Mouse (Mus musculus) heart, adult 11 months (tissue): ENCODE measurements at regions not wholly inside any gene's neighbourhood (a gene's known extent, or its start where the extent isn't known, plus 50 kb on each side); places are given as distances from the start of the nearest gene placed in this dataset.

Experiments
- DNase-seq: peaks from one replicate; pipeline ENCODE4 v3.0.0; 2022

DNA sequence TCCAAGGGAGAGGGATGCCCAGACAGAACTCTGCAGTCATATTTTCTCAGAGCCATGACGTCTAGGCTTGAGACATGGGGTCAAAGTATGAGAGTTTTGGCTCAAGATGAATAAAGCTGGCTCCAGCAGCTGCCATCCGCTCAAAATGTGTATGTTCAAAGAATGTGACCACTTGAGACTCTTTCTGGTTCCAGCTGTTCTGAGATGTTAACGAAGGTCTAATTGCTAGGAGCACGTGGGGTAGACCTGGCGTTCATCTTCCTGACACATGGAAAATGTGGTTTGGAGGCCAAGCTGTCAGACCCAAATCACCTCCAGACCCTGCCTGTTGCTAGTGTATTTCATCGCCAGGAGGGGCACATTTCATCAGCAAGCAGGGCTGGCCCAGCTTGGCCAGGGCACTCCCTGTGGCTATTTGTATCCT lies 58.9 kb upstream of the Ankrd1 start:
- peak; percentile 94 for DNase-seq

DNA sequence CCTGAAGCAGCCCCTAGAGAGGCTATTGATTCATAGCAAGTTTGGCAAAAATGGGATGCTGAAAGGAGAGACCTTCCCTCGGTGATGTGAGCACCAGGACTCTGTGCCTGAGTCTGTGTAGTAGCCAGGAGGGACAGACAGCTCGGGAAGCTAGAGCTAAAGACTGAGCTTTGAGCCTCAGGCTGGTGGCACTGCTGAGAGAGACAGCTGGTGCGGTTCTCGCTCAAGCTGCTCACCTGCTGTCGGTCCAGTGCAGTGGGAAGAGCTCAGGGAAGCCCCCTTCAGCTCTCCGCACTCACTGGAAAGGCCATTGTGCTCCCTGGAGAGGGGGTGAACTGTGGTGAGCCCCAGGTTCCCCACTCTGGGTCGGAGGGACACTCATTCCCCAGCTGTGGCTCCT lies 60.4 kb upstream of the Ankrd1 start:
- peak; percentile 43 for DNase-seq

DNA sequence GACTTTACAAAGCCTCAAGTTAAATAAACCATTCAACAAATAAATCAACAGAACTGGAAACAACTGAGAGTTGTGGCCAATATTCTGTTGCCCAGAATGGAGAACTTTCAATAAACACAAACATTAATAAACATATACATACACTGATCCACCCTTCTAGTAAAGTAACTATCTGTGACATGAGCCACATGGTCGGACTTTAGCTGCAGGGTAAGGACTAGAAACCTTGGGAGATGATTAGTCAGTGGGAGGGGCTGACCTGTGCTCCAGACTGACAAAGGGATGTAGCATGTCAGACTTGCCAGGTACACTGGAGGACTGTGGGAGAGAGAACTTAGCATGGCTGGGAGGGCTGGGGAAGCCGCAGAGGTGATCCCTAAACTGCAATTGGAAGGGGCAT lies 61.6 kb upstream of the Ankrd1 start:
- DNase-seq = no peak

DNA sequence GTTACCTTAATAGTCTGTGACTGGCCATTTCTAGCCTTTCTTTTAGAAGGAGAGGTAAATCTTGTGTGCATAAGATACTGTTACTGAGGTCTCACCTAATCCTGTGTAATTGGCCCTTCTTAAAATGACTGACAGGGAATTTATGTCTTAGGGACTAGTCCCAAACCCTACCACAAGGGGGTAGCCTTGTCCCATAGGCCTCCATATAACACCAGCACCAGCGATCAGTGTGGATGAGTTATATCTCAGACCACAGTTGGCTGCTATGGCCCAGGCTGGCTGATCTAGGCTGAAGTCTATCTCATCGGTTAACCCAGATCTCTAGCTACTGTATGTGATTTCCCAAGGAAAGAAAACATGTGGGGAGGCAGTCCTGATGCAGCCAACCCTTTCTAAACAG lies 63.2 kb upstream of the Ankrd1 start:
- DNase-seq = peak; percentile 91

DNA sequence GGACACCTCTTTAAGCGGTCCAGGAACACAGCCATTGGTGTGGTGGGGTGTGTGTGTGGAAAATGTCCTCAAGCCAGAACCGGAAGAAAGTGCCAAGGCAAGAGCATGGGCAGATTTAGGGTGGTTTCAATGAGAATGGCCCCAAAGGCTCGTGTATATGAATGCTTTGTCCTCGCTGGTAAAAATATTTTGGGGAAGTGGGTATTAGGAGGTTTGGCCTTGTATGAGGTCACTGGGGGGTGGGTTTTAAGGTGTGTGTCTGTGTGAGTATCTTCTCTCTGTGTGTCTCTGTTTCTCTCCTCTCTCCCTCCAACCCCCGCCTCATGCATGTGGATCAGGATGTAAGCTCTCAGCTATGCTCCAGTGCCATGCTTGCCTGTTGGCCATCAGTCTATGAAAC lies 69.8 kb upstream of the Ankrd1 start:
- peak; percentile 70 for DNase-seq

DNA sequence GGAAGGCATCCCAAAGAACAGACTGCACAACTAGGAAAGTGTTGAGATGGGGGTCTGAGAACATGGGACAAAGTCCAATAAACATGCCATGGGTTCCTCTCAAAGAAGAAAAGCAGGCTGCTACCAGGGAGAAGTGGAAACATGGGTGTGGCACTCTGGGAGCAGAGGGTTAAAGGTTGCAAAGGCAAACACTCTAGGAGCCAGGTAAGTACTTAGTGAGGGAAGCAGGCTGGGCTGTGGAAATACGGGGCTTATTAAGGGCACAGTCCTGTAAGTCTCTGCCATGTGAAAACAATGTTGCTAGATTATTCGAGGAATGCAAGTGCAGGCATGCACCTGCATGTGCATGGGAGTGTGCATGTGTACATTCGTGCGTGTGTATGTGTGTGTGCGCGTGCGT lies 71.7 kb upstream of the Ankrd1 start:
- DNase-seq = peak; percentile 55

DNA sequence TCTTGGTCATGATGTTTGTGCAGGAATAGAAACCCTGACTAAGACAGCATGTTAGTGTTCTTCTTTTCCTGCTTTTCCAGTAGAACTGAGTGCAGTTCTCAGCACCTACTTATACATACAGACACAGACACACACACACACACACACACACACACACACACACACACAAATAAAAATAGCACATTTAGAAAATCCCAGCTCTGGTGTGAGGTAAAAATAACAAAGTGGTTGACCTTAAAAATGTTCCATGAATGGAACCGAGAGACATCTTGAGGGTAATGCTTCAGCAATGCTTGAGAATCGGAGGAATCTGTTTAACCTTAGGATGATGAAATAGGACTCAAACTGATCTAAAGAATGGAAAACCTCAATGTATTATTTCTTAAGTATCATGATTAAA lies 84.4 kb upstream of the Ankrd1 start:
- DNase-seq = peak; percentile 6

DNA sequence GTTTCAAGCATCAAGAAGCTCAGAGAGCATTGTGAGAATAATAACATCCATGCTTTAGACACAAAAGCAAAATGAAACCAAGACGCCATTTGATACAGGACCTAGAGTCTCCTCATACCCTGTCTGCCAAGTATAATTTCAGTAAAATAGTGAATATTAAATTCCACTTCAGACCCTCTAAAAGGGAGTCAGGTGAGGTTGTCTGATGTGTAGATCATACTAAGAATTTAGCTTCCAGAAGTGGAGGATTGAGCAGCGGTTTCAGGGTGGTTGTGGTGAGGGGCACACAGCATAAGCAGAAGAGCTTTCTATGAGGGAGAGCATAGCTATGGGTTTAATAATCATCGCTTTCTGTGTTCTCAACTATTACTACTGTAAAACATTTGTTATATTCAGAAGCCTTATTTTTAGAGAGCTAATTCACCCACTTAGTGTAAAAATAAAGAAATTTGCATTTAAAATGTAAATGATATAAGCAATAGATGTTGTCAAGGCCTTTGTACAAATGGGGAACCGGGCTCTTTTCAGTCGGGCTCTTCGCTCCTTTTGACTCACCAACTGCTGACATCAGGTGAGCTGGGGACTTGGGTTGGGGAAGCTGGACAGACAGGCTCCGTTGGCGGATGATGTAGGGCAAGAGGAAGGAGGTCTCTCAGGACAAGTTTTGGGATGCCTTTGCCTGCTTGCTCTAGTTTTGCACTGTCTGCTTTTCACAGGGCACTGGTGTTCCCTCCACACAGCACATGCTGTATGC lies 85.2 kb upstream of the Ankrd1 start:
- DNase-seq = no peak

DNA sequence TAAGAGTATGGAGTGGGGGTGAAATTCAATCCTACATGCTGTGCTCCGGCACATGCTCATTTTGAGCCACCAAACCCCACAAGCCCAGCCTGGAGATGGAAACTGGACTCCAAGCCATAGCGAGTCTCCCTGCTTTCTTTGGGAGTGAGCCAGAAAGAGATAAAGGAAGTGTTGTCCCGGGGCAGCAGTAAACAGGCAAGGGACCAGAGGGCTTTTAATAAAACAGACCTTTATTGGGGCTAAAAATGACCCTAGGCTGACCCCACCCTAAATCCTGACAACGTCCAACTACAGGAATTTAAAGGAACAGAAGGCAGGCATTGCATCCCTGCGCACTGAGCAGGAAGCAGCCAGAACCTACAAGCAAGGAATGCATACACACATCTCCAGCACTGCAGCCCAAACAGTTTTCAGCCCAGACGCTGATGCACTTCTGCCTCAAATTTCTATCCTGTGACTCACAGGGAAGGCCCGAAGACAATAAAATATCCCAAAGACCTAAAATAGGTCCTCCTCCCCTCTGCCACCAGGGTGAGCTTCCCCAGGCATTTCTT lies 87.9 kb upstream of the Ankrd1 start:
- DNase-seq = peak; percentile 83

DNA sequence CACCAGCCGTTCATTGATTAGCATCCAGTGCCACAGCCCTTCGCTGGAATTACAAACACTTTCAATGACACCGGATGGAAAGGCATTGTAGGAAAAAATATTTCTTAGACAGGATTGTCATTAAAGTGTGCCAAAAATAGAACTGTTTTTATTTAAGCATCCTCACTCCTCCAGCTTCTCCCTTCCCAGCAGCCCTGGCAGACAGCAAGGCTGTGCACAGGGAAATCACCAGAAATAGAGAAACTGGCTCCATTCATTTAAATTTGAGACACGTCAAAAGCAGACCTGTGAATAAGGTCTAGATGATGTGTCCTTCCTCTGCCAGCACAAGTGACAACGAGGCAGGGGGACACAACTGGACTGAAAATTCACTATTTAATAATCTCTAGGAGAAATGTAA lies 88.5 kb upstream of the Ankrd1 start:
- DNase-seq = peak; percentile 45

DNA sequence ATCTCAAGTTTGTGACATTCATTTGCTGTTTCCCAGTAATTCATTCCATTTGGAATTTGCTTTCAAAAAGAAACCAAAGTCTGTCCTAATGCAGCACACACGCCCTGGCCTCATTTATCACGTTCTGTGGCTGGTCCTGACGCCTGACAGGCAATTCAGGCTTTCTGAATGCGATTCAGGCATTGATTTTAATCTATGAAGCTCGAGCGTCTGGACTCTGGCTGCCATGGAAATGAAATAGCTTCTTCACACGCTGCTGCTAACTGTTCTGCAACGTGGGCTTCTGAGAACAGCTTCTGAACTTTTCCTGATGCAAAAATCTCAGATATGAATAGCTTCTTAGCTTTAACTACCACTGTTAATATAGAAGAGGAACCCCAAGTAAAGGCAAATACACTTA lies 93.6 kb upstream of the Ankrd1 start:
- peak; percentile 52 for DNase-seq

DNA sequence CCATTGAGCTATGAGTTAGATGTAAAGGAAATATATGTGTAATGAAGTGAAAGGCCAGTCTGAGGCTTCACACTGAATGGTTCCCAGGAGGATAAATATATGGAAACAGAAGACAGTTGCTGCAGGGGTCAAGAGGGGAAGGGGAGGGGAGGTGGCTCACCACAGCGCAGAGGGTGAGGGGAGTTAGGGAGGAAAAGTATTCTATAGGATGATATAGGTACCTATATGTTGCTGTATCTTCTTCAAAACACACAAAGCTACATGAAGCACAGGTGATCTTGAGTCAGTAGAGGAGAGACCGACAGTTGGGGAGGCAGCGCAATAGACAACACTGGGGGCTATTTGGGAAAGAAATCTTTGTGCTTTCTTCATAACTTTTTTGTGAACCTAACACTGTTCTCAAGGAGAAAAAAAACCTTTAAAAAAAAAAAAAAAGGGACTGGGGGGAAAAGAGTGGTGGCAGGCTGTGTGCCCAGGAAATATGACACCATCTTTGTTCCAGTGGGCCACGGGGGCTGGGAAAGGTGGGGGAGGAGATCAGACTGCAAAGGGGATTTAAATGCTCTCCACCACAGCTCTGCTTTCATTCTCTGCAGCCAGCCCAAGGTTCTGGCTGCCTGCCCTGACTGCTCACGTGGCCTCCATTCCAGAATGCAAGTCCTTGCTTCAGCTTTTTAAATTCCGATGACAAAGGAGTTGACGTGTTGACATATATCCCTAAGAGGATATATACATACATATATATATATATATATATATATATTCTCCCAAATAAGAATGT lies 94.5 kb upstream of the Ankrd1 start:
- DNase-seq = peak; percentile 91

DNA sequence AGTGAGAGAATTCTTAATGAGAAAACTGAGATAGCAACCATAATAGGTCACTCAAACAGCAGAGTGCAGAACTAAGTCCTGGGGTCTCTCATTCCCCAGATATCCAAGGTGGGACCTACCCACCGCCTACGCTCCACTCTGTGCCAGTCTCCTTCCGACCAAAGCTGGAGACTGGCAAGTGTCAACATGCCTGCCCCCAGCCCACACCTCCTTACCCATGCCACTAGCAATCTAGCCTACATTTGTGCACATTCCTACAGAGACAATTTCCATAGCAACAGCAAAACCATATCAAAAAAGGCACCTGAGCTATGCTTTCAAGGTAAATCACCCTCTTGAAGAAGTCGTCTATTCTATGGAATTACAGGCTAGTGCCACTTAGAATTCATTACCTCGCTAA lies 97.3 kb upstream of the Ankrd1 start:
- DNase-seq = peak; percentile 59

DNA sequence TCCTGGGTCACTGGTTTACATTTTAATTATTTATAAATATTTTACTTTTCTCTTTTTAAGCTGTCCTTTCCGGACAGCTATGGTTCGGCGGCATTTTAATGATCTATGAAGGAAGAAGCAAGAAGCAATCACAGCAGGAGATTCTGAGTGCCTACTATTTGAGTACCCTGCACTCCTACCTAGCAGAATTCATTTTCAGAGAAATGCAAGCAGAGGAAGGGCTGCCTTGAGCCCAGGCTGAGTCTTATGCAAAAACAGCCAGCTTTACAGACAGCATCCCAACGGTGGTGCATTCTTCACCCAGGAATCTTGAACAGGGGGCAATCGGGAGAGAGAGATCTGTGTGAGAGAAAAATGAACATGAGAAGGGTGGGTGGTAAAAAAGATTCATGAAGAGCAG lies 97.7 kb upstream of the Ankrd1 start:
- DNase-seq = peak; percentile 58

DNA sequence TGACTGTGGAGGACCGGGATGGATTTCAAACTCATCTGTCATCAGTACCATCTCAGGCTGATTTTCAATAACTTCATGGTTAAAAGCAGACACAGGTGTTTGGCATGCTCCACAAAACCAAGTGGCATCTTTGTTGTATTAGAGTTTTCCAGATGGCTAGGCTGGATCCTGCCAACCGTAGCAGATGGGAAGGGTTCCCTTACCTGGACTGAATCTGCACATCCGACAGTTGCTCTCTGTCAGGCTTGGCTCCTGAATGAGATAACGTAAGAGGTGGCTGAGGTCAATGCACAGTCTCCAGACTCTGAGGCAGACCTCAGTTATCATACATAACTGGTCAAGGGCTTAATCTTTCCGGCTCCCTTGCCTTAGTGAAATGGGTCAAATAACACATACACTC lies 99.0 kb upstream of the Ankrd1 start:
- DNase-seq = peak; percentile 67

DNA sequence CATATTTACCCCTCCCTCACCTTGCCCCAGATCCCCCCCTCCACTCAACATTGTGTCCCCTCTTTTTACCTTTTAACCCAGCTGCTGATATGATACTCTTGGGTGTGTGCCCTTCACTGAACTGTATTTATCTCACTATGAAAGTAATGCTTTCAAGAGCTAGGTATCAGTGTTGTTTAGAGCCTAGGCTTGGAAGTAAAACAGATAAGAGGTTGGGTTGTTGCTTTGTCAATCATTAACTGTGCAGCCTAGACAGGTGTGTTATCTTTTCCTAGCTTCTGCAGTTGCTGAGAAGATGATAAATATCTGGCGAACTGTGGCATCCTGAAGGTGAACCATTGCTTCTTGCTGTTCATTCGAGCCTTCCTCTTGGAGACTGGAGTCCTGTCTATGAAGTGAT lies 101.2 kb upstream of the Ankrd1 start:
- peak; percentile 59 for DNase-seq

DNA sequence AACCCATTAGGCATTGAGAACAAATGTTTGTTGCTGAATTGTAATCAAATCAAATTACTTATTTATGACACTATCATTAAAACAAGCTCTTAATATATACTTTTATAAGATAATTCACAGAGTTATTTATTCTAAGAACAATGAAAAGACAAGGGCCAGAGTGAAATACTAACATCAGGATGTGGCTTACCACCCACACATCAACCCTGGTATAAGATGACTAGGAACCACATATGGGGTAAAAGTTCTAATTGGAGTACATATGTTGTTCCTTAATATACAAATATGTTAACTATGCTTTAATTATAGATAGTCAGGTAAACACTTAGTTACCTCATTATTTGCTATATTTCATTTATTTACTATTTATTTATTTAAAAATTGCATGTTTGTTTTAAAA lies 101.7 kb upstream of the Ankrd1 start:
- peak; percentile 2 for DNase-seq

DNA sequence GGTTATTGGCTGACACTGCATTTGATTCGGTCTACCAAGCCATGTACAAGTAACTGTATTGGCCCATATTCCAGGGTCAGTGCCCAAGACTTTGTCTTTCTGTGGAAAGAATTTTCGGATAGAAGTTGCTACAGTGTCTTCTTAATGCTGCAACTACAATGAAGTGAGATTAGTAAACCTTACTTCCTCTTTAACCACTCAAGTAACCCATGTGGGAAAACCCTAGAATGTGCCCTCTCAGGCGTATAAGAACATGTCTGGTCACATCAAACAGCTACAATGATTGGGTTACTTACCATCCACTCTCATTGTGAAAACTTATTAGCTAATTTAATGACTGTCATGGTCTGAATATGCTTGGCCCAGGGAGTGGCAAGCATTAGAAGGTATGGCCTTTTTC lies 102.3 kb upstream of the Ankrd1 start:
- no peak for DNase-seq

DNA sequence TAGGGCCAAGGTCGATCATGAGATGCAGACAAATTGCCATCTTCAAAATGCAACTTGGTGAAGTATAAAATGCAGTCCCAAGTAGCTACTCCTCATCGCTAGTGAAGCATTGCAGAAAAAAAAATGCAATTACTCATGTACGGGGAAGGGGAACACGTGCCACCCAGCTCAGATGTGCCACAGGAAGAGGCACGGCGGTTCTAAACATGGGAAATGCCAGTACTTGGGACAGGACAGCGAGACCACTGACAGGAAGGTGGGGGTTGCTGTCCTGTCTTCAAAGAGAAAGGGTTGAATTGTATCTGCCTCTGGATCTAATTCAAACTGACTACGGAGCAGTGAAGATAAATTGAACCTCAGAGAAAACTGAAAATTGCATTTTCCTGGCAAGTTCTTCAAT lies 104.6 kb upstream of the Ankrd1 start:
- peak; percentile 36 for DNase-seq

DNA sequence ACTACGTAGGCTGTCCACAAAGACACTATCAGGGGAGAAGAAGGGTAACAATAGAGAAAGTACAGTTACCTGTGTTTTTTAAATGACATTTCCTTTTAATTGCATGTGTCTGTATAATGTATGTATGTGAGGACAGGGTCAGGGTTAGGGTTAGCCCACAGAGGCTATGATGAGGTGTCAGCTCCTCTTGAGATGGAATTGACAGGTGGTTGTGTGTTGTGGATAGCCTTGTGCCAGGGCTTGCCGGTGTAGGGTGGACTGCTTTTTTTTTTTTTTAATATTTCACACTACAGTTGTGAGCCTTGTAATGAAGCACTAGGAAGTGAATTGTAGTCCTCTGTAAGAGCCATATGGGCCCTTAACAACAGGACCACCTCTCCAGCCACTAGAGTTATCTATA lies 105.7 kb upstream of the Ankrd1 start:
- DNase-seq = peak; percentile 41

DNA sequence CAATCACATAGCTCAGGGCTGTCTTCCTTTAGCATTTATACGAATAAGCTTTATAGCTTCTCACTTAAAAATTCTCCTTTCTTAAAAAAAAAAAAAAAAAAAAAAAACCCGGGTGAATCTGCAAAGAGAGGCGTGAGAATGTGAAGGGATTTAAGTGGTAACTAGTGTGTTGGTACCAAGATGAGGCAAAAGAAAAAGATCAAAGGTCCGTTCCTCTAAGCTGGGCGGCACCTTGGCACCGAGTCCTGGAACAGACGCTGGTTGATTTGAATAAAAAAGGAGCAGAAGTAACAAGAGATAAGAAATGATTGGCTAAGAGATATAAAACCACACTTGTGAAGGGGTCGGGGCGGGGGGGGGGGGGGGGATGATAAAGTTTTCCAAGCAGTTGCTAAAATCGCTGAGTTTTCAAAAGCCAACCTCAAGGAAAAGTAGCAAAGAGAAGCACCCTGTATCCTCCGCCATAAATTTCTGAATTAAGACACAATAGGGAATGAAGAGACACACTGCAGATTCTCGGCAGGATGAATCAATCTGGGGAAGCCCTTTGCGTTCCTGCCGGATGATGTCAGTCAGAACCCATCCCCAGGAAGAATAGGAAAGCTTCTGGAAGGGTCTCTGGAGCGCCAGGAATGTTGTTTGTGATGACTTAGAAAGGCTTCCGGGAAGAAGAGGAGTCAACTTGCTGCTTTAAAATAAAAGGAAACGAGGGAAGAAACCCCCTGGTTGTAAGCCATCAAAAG lies 107.7 kb upstream of the Ankrd1 start:
- DNase-seq = peak; percentile 58

DNA sequence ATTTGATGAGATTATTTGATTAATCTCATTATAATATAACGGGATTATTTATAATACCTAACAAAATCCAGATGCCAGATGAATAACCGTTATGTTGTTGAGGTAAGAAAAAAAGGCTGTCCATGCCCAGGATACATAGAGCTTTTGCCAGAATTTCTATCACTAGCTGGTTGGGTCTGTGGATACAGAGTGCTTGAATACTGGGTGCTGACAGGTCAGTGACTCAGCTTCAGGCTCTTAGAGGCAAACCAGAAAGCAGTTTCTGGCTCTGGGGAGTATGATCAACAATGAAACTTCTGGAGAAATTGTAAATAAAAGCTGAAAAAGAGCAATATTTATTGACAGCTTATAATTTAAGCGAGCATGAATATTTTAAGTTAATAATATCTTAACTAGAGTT lies 109.4 kb upstream of the Ankrd1 start:
- DNase-seq = peak; percentile 94

DNA sequence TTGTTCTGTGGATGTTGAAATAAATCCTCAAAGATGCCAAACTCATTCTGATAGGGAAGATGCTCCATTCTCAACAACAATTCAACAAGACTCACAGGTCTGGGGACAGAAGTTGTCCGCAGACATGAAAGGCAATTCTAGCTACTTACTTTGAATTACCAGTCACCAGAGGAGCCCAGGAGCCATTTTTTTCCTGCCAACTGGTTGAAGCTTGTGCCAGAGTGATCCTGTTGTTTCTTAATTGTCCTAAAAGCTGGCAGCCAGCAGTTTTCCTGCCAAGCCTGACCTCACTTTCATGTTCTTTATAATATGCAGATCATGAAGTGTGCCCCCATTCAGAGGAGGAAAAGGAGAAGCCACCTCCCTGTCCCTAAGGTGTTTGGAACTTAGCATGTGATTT lies 110.0 kb upstream of the Ankrd1 start:
- DNase-seq = peak; percentile 74

DNA sequence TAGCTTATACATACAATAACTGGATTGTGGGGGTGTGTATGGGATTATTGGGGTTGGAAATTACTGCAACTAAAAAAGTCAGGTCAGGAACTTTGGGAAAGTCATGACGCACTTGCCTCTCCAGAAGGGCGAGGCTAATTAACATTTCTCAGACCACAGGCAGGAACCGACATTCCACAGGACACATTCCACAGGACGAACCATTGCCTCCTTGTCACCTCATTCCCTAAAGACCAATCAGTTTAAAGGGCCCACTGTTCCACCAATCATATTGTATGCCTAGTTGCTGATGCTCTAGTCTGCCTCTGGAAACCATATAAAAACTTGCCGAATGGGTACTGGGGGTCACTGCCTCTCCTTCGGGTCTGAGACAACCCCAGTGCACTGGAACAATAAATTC lies 113.0 kb upstream of the Pcgf5 start:
- DNase-seq = peak; percentile 61
